Mouse (Mus musculus): ENCODE measurements around the gene Ceacam16. TPM values are rescaled to one million over a fixed set of nuclear protein-coding genes. Genes with fewer than 3 reads are reported as not detected.

Ceacam16 gene
- total and polyA plus RNA-seq, 3 experiments: 1.1 to 7.7 (median 3.2) TPM

DNA sequence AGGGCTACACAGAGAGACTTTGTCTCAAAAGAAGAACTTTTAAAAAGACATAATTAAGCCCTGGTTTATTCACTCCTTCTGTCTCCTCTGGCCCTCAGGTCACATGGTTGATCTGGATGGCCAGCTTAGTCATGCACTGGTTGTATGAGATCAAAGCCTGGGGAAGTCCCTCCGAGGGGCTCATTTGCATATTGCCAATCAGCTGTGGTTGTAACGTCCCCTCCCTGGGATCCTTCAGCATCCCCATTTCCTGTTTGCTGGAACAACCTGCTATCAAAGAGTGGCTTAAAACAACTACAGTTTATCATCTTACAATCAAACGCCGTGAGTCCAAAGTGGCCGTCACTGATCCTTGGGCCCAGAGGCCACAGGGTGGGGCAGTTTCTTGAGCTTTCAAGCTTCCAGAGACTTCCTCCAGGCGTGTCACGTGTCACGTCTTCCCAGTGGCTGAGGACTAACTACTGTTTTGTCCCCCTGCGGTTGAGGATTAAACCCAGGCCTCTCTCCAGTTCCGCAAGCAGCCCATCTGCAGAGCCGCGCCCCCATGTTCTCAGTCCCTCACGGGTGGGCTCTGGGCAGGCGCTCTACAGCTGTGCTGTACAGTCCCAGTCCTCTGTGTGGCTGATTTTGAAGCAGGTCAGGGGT lies 15.8 kb upstream of the Ceacam16 start (continued):
- peak; percentile 64 for TF ChIP-seq ELF1 (IDR thresholded peaks at IDR 0.05; ENCODE audit: low read depth, low read length)
- peak; percentile 98; the same call in 1 of the 2 replicates for TF ChIP-seq ZMIZ1 (IDR thresholded peaks at IDR 0.05; ENCODE audit: low read depth, low read length)
- no peak for TF ChIP-seq NRF1 (IDR thresholded peaks at IDR 0.05; ENCODE audit: low read depth, low read length)
- TF ChIP-seq EP300 (IDR thresholded peaks at IDR 0.05; ENCODE audit: low read length): peak; percentile 68
- TF ChIP-seq CTCF (conservative IDR thresholded peaks at IDR 0.05 in 1 of 2, IDR thresholded peaks at IDR 0.05 in 1 of 2; ENCODE audit: low read depth in 2 of 2, low read length in 2 of 2): peak in 1 of 2 experiments; percentile 32; a peak in 2 of 4 replicates
- TF ChIP-seq MAFK (IDR thresholded peaks at IDR 0.05; ENCODE audit: insufficient replicate concordance, low read length): no peak
- peak; percentile 87 for TF ChIP-seq TBP (conservative IDR thresholded peaks at IDR 0.05; ENCODE audit: low read depth, low read length)
- no peak for TF ChIP-seq E2F4 (IDR thresholded peaks at IDR 0.05; ENCODE audit: insufficient replicate concordance, low read depth, low read length)

DNA sequence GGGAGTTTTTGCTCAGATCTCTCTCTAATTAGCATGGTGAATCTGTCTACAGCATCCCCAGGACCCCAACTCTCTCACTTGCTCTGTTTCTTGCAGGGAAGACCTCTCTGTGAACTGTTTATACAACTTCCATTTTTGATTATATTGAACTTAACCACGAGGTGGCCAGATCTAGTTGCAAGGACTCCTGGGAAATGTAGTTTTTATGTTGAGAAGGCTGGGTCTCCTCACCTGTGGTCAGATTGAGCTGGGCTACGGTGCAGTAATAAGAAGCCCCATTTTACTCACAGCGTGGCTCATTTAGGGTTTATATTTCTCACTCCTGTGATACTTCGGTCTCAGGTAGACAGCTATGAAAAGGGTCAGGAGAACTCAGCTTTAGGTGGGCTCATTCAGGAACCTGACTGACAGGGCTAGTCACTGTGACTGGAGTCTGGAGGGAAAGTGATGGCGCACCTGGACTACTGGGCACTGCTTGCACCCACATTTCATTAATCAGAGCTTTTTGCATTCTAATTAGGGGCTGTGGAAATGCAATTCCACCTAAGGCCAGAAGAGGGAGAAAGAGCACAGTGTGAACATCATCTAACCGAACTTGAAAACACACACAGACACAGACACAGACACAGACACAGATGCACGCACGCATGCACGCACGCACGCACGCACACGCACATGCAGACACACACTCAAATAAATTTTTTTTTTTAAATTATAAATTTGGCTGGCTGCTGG lies 15.0 kb upstream of the Ceacam16 start:
- H3K27ac ChIP-seq (ENCODE audit: insufficient read depth, low read depth): peak overlapping the region; percentile 66
- peaks cover 11 to 38% of the 10 kb centered on the region in 2 experiments for H3K4me1 ChIP-seq (ENCODE audit: control insufficient read depth in 1 of 2, insufficient read depth in 2 of 2)
- peak overlapping the region; percentile 67 for H3K9ac ChIP-seq (ENCODE audit: insufficient read depth, low read depth)
- no peaks in the 10 kb centered on the region for H3K9me3 ChIP-seq (replicated peaks; ENCODE audit: low read length)
- TF ChIP-seq USF1 (IDR thresholded peaks at IDR 0.05; ENCODE audit: low read depth, low read length) (peak; percentile 32), BHLHE40 (IDR thresholded peaks at IDR 0.05; ENCODE audit: low read depth, low read length) (peak; percentile 87), PAX5 (IDR thresholded peaks at IDR 0.05; ENCODE audit: low read length) (no peak), HCFC1 (IDR thresholded peaks at IDR 0.05; ENCODE audit: low read depth, low read length) (peak; percentile 96), NRF1 (IDR thresholded peaks at IDR 0.05; ENCODE audit: low read depth, low read length) (peak; percentile 50), MAZ (IDR thresholded peaks at IDR 0.05; ENCODE audit: low read depth, low read length) (0 out of 2 replicates have a peak, but pooled peaks have one; percentile 16), ZMIZ1 (IDR thresholded peaks at IDR 0.05; ENCODE audit: low read depth, low read length) (no peak), CTCF (conservative IDR thresholded peaks at IDR 0.05 in 1 of 2, IDR thresholded peaks at IDR 0.05 in 1 of 2; ENCODE audit: low read depth in 2 of 2, low read length in 2 of 2) (peak; percentile 77 to 78), JUN (IDR thresholded peaks at IDR 0.05; ENCODE audit: insufficient read depth, low read depth, low read length) (no peak), MYC (IDR thresholded peaks at IDR 0.05; ENCODE audit: low read depth, low read length) (peak; percentile 81), SIN3A (IDR thresholded peaks at IDR 0.05; ENCODE audit: low read length) (peak; percentile 80), NELFE (IDR thresholded peaks at IDR 0.05; ENCODE audit: low read depth, low read length) (peak; percentile 24; the same call in 1 of the 2 replicates), TCF12 (IDR thresholded peaks at IDR 0.05; ENCODE audit: low read depth, low read length) (peak; percentile 24; the same call in 1 of the 2 replicates), E2F4 (IDR thresholded peaks at IDR 0.05; ENCODE audit: insufficient replicate concordance, low read depth, low read length) (no peak), SMC3 (IDR thresholded peaks at IDR 0.05; ENCODE audit: low read depth, low read length) (peak; percentile 67), RAD21 (IDR thresholded peaks at IDR 0.05; ENCODE audit: low read depth, low read length) (peak; percentile 69), MEF2A (IDR thresholded peaks at IDR 0.05; ENCODE audit: borderline replicate concordance, low read depth, low read length) (peak; percentile 40; the same call in 1 of the 2 replicates), CHD1 (IDR thresholded peaks at IDR 0.05; ENCODE audit: low read depth, low read length) (no peak), KAT2A (IDR thresholded peaks at IDR 0.05; ENCODE audit: insufficient replicate concordance, low read length) (peak; percentile 74; the same call in 1 of the 2 replicates), USF2 (conservative IDR thresholded peaks at IDR 0.05; ENCODE audit: low read depth, low read length) (no peak), ETS1 (conservative IDR thresholded peaks at IDR 0.05; ENCODE audit: low read depth, low read length) (no peak)
- dilution Hi-C loops (cut with MboI; ENCODE audit: extremely low pct_ligation_motif_present, extremely low pct_unique_long_range_greater_than_20kb, low sequenced_read_pairs): no loop called here
- peak overlapping the region in 1 of 3 experiments; percentile 7 for H3K4me3 ChIP-seq (replicated peaks in 1 of 3; ENCODE audit: low read depth in 2 of 3, low read length in 2 of 3, poor library complexity in 1 of 3)
- H3K36me3 ChIP-seq (replicated peaks in 1 of 2; ENCODE audit: control insufficient read depth in 1 of 2, insufficient read depth in 1 of 2, low read length in 1 of 2): no peaks in the 10 kb centered on the region
- no peaks in the 10 kb centered on the region for H3K27me3 ChIP-seq (replicated peaks)
- no peaks in the 10 kb centered on the region for H3K79me2 ChIP-seq (replicated peaks; ENCODE audit: control insufficient read depth, extremely low read depth, insufficient read depth, poor library complexity, severe bottlenecking)
- in situ Hi-C loops (cut with MboI; ENCODE audit: low pct_ligation_motif_present, low pct_unique_long_range_greater_than_20kb, low sequenced_read_pairs): loop anchor here (5.0 to 10.0 kb wide), 2 partner anchors 51 to 371 kb away; partner anchors contain the start of genes Bloc1s3 and Trappc6a
- peak overlapping the region; percentile 86 for H3K4me2 ChIP-seq (ENCODE audit: insufficient read depth, low read depth, poor library complexity, severe bottlenecking)
- peak; percentile 83 for DNase-seq (ENCODE audit: extremely low read depth)
